Mouse (Mus musculus) midbrain, embryonic 16.5 days (tissue): ENCODE measurements at regions not wholly inside any gene's neighbourhood (a gene's known extent, or its start where the extent isn't known, plus 50 kb on each side); places are given as distances from the start of the nearest gene placed in this dataset.

Source experiments
- ATAC-seq: fragments of 200-750 bp; cut with Nextera tagmentation; 2 replicates; pipeline ENCODE4 v1.8.0; 2017; ENCODE audit warnings: moderate TSS enrichment
- H3K27ac ChIP-seq: fragments of 300-500 bp; sonication (generic); 2 replicates; pipeline ENCODE4 v1.5.1; 2014; ENCODE audit warnings: mild to moderate bottlenecking, low read length, mixed read lengths
- H3K27me3 ChIP-seq: fragments of 300-500 bp; sonication (generic); 2 replicates; pipeline ENCODE4 v1.6.1; 2014; ENCODE audit warnings: low read depth, low read length, mixed read lengths; ENCODE audit not compliant: control insufficient read depth, insufficient read depth
- H3K36me3 ChIP-seq: fragments of 300-500 bp; sonication (generic); 2 replicates; pipeline ENCODE4 v1.6.1; 2014; ENCODE audit warnings: mild to moderate bottlenecking, low read length, moderate library complexity, mixed read lengths; ENCODE audit not compliant: control insufficient read depth, insufficient read depth
- H3K4me1 ChIP-seq: fragments of 300-500 bp; sonication (generic); 2 replicates; pipeline ENCODE4 v1.6.1; 2014; ENCODE audit warnings: mild to moderate bottlenecking, low read length, mixed read lengths; ENCODE audit not compliant: control insufficient read depth, insufficient read depth
- H3K4me2 ChIP-seq: fragments of 300-500 bp; sonication (generic); 2 replicates; pipeline ENCODE4 v1.6.1; 2014; ENCODE audit warnings: mild to moderate bottlenecking, low read length, mixed read lengths
- H3K4me3 ChIP-seq: fragments of 300-500 bp; sonication (generic); 2 replicates; pipeline ENCODE4 v1.5.1; 2014; ENCODE audit warnings: low read depth, mild to moderate bottlenecking, low read length, moderate library complexity, mixed read lengths
- H3K9ac ChIP-seq: fragments of 300-500 bp; sonication (generic); 2 replicates; pipeline ENCODE4 v1.6.1; 2014; ENCODE audit warnings: low read depth, low read length, mixed read lengths
- H3K9me3 ChIP-seq: fragments of 300-500 bp; sonication (generic); replicated peaks from 2 replicates; pipeline ENCODE4 v1.6.1; 2014; ENCODE audit warnings: mild to moderate bottlenecking, low read length, mixed read lengths; ENCODE audit not compliant: control insufficient read depth, poor library complexity, severe bottlenecking
- WGBS: fragments of 180-500 bp; shearing (Covaris S2); extraction: QIAGEN DNeasy Blood & Tissue Kit; methylation state at CpG from one replicate; pipeline ENCODE4 v1.1.7; 2014; 5-methylcytosine and 5-hydroxymethylcytosine counted together

GRCm38 (mm10) chr5:50820674-50821073, 746.9 kb downstream of the Ppargc1a start:
- no peak overlapping the region for H3K27ac ChIP-seq
- no peak overlapping the region for H3K9ac ChIP-seq
- H3K4me2 ChIP-seq: no peak overlapping the region
- no peaks in the 10 kb centered on the region for H3K27me3 ChIP-seq
- H3K9me3 ChIP-seq: no peaks in the 10 kb centered on the region
- ATAC-seq: no peak
- WGBS: 94% methylated on average over 2 of the region's 2 CpGs
- no peak overlapping the region for H3K4me3 ChIP-seq
- H3K36me3 ChIP-seq: no peaks in the 10 kb centered on the region
- H3K4me1 ChIP-seq: no peaks in the 10 kb centered on the region

GRCm38 (mm10) chr5:50819959-50820358, 747.6 kb downstream of the Ppargc1a start:
- Histone ChIP-seq H3K4me2 (no peak overlapping the region), H3K36me3 (no peaks in the 10 kb centered on the region), H3K4me1 (no peaks in the 10 kb centered on the region), H3K27ac (no peak overlapping the region), H3K9me3 (no peaks in the 10 kb centered on the region), H3K9ac (no peak overlapping the region), H3K4me3 (no peak overlapping the region), H3K27me3 (no peaks in the 10 kb centered on the region)
- ATAC-seq: no peak

- H3K27me3 ChIP-seq: no peaks in the 10 kb centered on the region
- H3K36me3 ChIP-seq: no peaks in the 10 kb centered on the region
- ATAC-seq: peak; percentile 68; the same call in 1 of the 2 replicates
- no peaks in the 10 kb centered on the region for H3K9me3 ChIP-seq
- WGBS: 48% methylated on average over 4 of the region's 4 CpGs
- H3K4me1 ChIP-seq: no peaks in the 10 kb centered on the region
- no peak overlapping the region for H3K4me3 ChIP-seq
- H3K27ac ChIP-seq: no peak overlapping the region
- no peak overlapping the region for H3K9ac ChIP-seq
- no peak overlapping the region for H3K4me2 ChIP-seq
Measured at GRCm38 (mm10) chr5:50795310-50795709, 736.5 kb upstream of the Adgra3 start.

GRCm38 (mm10) chr5:50794453-50795169, 735.8 kb upstream of the Adgra3 start:
- no peaks in the 10 kb centered on the region for H3K4me1 ChIP-seq
- no peak overlapping the region for H3K27ac ChIP-seq
- H3K36me3 ChIP-seq: no peaks in the 10 kb centered on the region
- H3K4me2 ChIP-seq: no peak overlapping the region
- 79% methylated on average over 2 of the region's 2 CpGs for WGBS
- H3K9me3 ChIP-seq: no peaks in the 10 kb centered on the region
- no peaks in the 10 kb centered on the region for H3K27me3 ChIP-seq
- H3K4me3 ChIP-seq: no peak overlapping the region
- no peak overlapping the region for H3K9ac ChIP-seq
- ATAC-seq: peak; percentile 48; the same call in 1 of the 2 replicates

- Histone ChIP-seq H3K27me3 (no peaks in the 10 kb centered on the region), H3K4me1 (no peaks in the 10 kb centered on the region), H3K4me2 (no peak overlapping the region), H3K27ac (no peak overlapping the region), H3K9ac (no peak overlapping the region), H3K36me3 (no peaks in the 10 kb centered on the region), H3K4me3 (no peak overlapping the region), H3K9me3 (no peaks in the 10 kb centered on the region)
- no peak for ATAC-seq
- WGBS: 98% methylated on average over 1 of the region's 1 CpGs
Measured at GRCm38 (mm10) chr5:50793558-50793957, 734.8 kb upstream of the Adgra3 start.

GRCm38 (mm10) chr5:50785273-50785672, 726.5 kb upstream of the Adgra3 start:
- Histone ChIP-seq H3K27me3 (no peaks in the 10 kb centered on the region), H3K4me3 (no peak overlapping the region), H3K4me1 (no peaks in the 10 kb centered on the region), H3K9ac (no peak overlapping the region), H3K9me3 (no peaks in the 10 kb centered on the region), H3K36me3 (no peaks in the 10 kb centered on the region), H3K27ac (no peak overlapping the region), H3K4me2 (no peak overlapping the region)
- ATAC-seq: no peak

- no peak overlapping the region for H3K4me2 ChIP-seq
- H3K27me3 ChIP-seq: no peaks in the 10 kb centered on the region
- ATAC-seq: no peak
- H3K9ac ChIP-seq: no peak overlapping the region
- H3K4me1 ChIP-seq: no peaks in the 10 kb centered on the region
- no peak overlapping the region for H3K27ac ChIP-seq
- H3K9me3 ChIP-seq: no peaks in the 10 kb centered on the region
- WGBS: 58% methylated on average over 3 of the region's 3 CpGs
- H3K36me3 ChIP-seq: no peaks in the 10 kb centered on the region
- no peak overlapping the region for H3K4me3 ChIP-seq
Measured at GRCm38 (mm10) chr5:50779138-50779537, 720.3 kb upstream of the Adgra3 start.

GRCm38 (mm10) chr5:50778221-50778620, 719.4 kb upstream of the Adgra3 start:
- Histone ChIP-seq H3K4me3 (no peak overlapping the region), H3K27ac (no peak overlapping the region), H3K4me2 (no peak overlapping the region), H3K4me1 (no peaks in the 10 kb centered on the region), H3K9me3 (no peaks in the 10 kb centered on the region), H3K9ac (no peak overlapping the region), H3K27me3 (no peaks in the 10 kb centered on the region), H3K36me3 (no peaks in the 10 kb centered on the region)
- no peak for ATAC-seq
- 80% methylated on average over 6 of the region's 6 CpGs for WGBS

- Histone ChIP-seq H3K27ac (no peak overlapping the region), H3K36me3 (no peaks in the 10 kb centered on the region), H3K4me3 (no peak overlapping the region), H3K9me3 (no peaks in the 10 kb centered on the region), H3K4me1 (no peaks in the 10 kb centered on the region), H3K4me2 (no peak overlapping the region), H3K27me3 (no peaks in the 10 kb centered on the region), H3K9ac (no peak overlapping the region)
- 78% methylated on average over 5 of the region's 5 CpGs for WGBS
- no peak for ATAC-seq
Measured at GRCm38 (mm10) chr5:50762261-50762660, 703.5 kb upstream of the Adgra3 start.
